Mouse (Mus musculus): ENCODE data around the gene Tubb3. TPM values are rescaled to one million over a fixed set of nuclear protein-coding genes. Genes with fewer than 3 reads are reported as not detected.
"Not testable (repeated sequence)": the region's sequence is repeated elsewhere in the genome, so short reads cannot be mapped to it uniquely, and the experiment has no call there.

The Tubb3 gene
- polyA plus RNA-seq, 1 experiment from 2014 or later = 1,822 TPM

GRCm38 (mm10) chr8:123414997-123415696 is 3.9 kb downstream of the Tubb3 start:
- not testable (repeated sequence) for ATAC-seq (replicated peaks); H3K27ac ChIP-seq (replicated peaks); H3K9me3 ChIP-seq; H3K27me3 ChIP-seq; H3K9ac ChIP-seq (replicated peaks)
- 85% methylated on average over 5 of the region's 5 CpGs for WGBS
- Histone ChIP-seq H3K4me1 (peaks cover 32% of the 10 kb centered on the region), H3K4me3 (peak overlapping the region; percentile 95), H3K4me2 (replicated peaks) (peak overlapping the region; percentile 88), H3K36me3 (peaks cover 26% of the 10 kb centered on the region)

- no peak for ATAC-seq (replicated peaks)
- Histone ChIP-seq H3K4me1 (peaks cover 32% of the 10 kb centered on the region), H3K36me3 (peaks cover 37% of the 10 kb centered on the region), H3K9ac (replicated peaks) (no peak overlapping the region), H3K9me3 (no peaks in the 10 kb centered on the region), H3K4me3 (peak overlapping the region; percentile 95), H3K4me2 (replicated peaks) (peak overlapping the region; percentile 88), H3K27me3 (no peaks in the 10 kb centered on the region), H3K27ac (replicated peaks) (no peak overlapping the region)
- WGBS = 84% methylated on average over 8 of the region's 8 CpGs
Observed at GRCm38 (mm10) chr8:123415967-123416943, 5.0 kb downstream of the Tubb3 start.

- no peak overlapping the region for H3K9ac ChIP-seq (replicated peaks)
- H3K27ac ChIP-seq (replicated peaks) = no peak overlapping the region
- ATAC-seq (replicated peaks) = no peak
- H3K4me2 ChIP-seq (replicated peaks) = peak overlapping the region; percentile 88
- H3K4me3 ChIP-seq = no peak overlapping the region
- peaks cover 35% of the 10 kb centered on the region for H3K4me1 ChIP-seq
- H3K27me3 ChIP-seq = no peaks in the 10 kb centered on the region
- no peaks in the 10 kb centered on the region for H3K9me3 ChIP-seq
- peaks cover 42% of the 10 kb centered on the region for H3K36me3 ChIP-seq
- WGBS = 78% methylated on average over 8 of the region's 8 CpGs
Observed at GRCm38 (mm10) chr8:123416944-123417555, 5.8 kb downstream of the Tubb3 start.

- Histone ChIP-seq H3K4me2 (replicated peaks) (no peak overlapping the region), H3K27ac (replicated peaks) (no peak overlapping the region), H3K27me3 (no peaks in the 10 kb centered on the region), H3K4me1 (peaks cover 40% of the 10 kb centered on the region), H3K9me3 (no peaks in the 10 kb centered on the region), H3K4me3 (no peak overlapping the region), H3K36me3 (peaks cover 52% of the 10 kb centered on the region), H3K9ac (replicated peaks) (no peak overlapping the region)
- ATAC-seq (replicated peaks) = no peak
- WGBS = 92% methylated on average over 4 of the region's 4 CpGs
Observed at GRCm38 (mm10) chr8:123419711-123420110, 8.5 kb downstream of the Tubb3 start.

GRCm38 (mm10) chr8:123420525-123421281 is 9.5 kb downstream of the Tubb3 start:
- no peaks in the 10 kb centered on the region for H3K27me3 ChIP-seq
- 95% methylated on average over 34 of the region's 34 CpGs for WGBS
- no peaks in the 10 kb centered on the region for H3K9me3 ChIP-seq
- no peak overlapping the region for H3K4me3 ChIP-seq
- ATAC-seq (replicated peaks) = peak; percentile 30; the same call in 1 of the 2 replicates
- peaks cover 34% of the 10 kb centered on the region for H3K4me1 ChIP-seq
- H3K9ac ChIP-seq (replicated peaks) = no peak overlapping the region
- peaks cover 52% of the 10 kb centered on the region for H3K36me3 ChIP-seq
- H3K4me2 ChIP-seq (replicated peaks) = no peak overlapping the region
- no peak overlapping the region for H3K27ac ChIP-seq (replicated peaks)

- H3K27me3 ChIP-seq = no peaks in the 10 kb centered on the region
- H3K36me3 ChIP-seq = peaks cover 52% of the 10 kb centered on the region
- WGBS = 85% methylated on average over 19 of the region's 19 CpGs
- H3K4me1 ChIP-seq = peaks cover 29% of the 10 kb centered on the region
- ATAC-seq (replicated peaks) = no peak
- H3K4me2 ChIP-seq (replicated peaks) = no peak overlapping the region
- no peak overlapping the region for H3K4me3 ChIP-seq
- no peak overlapping the region for H3K27ac ChIP-seq (replicated peaks)
- H3K9ac ChIP-seq (replicated peaks) = no peak overlapping the region
- no peaks in the 10 kb centered on the region; the same call in 1 of the 2 replicates for H3K9me3 ChIP-seq
Observed at GRCm38 (mm10) chr8:123421325-123421724, 10.1 kb downstream of the Tubb3 start.

- H3K4me2 ChIP-seq (replicated peaks) = peak overlapping the region; percentile 30
- H3K9ac ChIP-seq (replicated peaks) = no peak overlapping the region
- H3K27me3 ChIP-seq = no peaks in the 10 kb centered on the region
- H3K4me1 ChIP-seq = peaks cover 20% of the 10 kb centered on the region
- peaks cover 2% of the 10 kb centered on the region; the same call in 1 of the 2 replicates for H3K9me3 ChIP-seq
- peak overlapping the region; percentile 16; the same call in 1 of the 2 replicates for H3K4me3 ChIP-seq
- no peak overlapping the region for H3K27ac ChIP-seq (replicated peaks)
- H3K36me3 ChIP-seq = peaks cover 49% of the 10 kb centered on the region
- WGBS = 19% methylated on average over 17 of the region's 17 CpGs
- ATAC-seq (replicated peaks) = peak; percentile 65
Observed at GRCm38 (mm10) chr8:123422056-123422780, 11.0 kb downstream of the Tubb3 start.

GRCm38 (mm10) chr8:123422781-123423159 is 11.5 kb downstream of the Tubb3 start:
- WGBS = 22% methylated on average over 3 of the region's 3 CpGs
- H3K36me3 ChIP-seq = peaks cover 49% of the 10 kb centered on the region

GRCm38 (mm10) chr8:123423441-123423840 is 12.2 kb downstream of the Tubb3 start, which contains the start of gene Def8:
Gene Def8 (plus strand): TSS chr8:123423527.
- ATAC-seq (replicated peaks) = no peak
- Histone ChIP-seq H3K27ac (replicated peaks) (no peak within 1 kb of the TSS), H3K4me2 (replicated peaks) (peak within 1 kb of the TSS; percentile 30), H3K4me1 (peaks cover 13% of the 10 kb centered on the region), H3K36me3 (peaks cover 42% of the 10 kb centered on the region), H3K27me3 (no peaks in the 10 kb centered on the region), H3K9ac (replicated peaks) (no peak within 1 kb of the TSS), H3K9me3 (peaks cover 13% of the 10 kb centered on the region), H3K4me3 (peak within 1 kb of the TSS; percentile 16; the same call in 1 of the 2 replicates)
- WGBS = 85% methylated on average over 7 of the region's 7 CpGs

More at GRCm38 (mm10) chr8:123422781-123423159, 11.5 kb downstream of the Tubb3 start:
- Histone ChIP-seq H3K27ac (replicated peaks) (no peak overlapping the region), H3K4me1 (peaks cover 16% of the 10 kb centered on the region), H3K9ac (replicated peaks) (no peak overlapping the region), H3K4me2 (replicated peaks) (peak overlapping the region; percentile 30; the same call in 1 of the 2 replicates), H3K4me3 (no peak overlapping the region), H3K27me3 (no peaks in the 10 kb centered on the region), H3K9me3 (peaks cover 7% of the 10 kb centered on the region)
- peak; percentile 44; the same call in 1 of the 2 replicates for ATAC-seq (replicated peaks)

- Histone ChIP-seq H3K4me3 (no peak overlapping the region), H3K27ac (replicated peaks) (no peak overlapping the region), H3K9me3 (peaks cover 13% of the 10 kb centered on the region), H3K4me2 (replicated peaks) (no peak overlapping the region), H3K27me3 (no peaks in the 10 kb centered on the region), H3K9ac (replicated peaks) (no peak overlapping the region), H3K36me3 (peaks cover 9% of the 10 kb centered on the region), H3K4me1 (peaks cover 10% of the 10 kb centered on the region)
- 95% methylated on average over 27 of the region's 27 CpGs for WGBS
- ATAC-seq (replicated peaks) = no peak
Observed at GRCm38 (mm10) chr8:123426511-123427509, 15.6 kb downstream of the Tubb3 start.

Measured in forebrain, embryonic 15.5 days (tissue).